Mouse (Mus musculus) ES-E14 (cell line): ENCODE results near the gene Icosl.

ENCODE experiments used
- CHD2 ChIP-seq: IDR thresholded peaks from 2 replicates; pipeline ENCODE4 v1.6.1; 2014; ENCODE audit warnings: mild to moderate bottlenecking, low read depth, low read length, inconsistent platforms
- HCFC1 ChIP-seq: IDR thresholded peaks from 2 replicates; pipeline ENCODE4 v1.6.1; 2012; ENCODE audit warnings: low read length, inconsistent platforms, borderline replicate concordance; ENCODE audit not compliant: insufficient read depth
- MAFK ChIP-seq: IDR thresholded peaks from 2 replicates; pipeline ENCODE4 v1.6.1; 2014; ENCODE audit warnings: mild to moderate bottlenecking, low read depth, low read length, inconsistent platforms; ENCODE audit not compliant: insufficient read depth
- ZC3H11A ChIP-seq: IDR thresholded peaks from 2 replicates; pipeline ENCODE4 v1.6.1; 2012; ENCODE audit warnings: low read depth, mild to moderate bottlenecking, inconsistent platforms, low read length, borderline replicate concordance
- ZNF384 ChIP-seq: IDR thresholded peaks from 2 replicates; pipeline ENCODE4 v1.6.1; 2012; ENCODE audit warnings: low read depth, low read length, inconsistent platforms

GRCm38 (mm10) chr10:78092725-78093029 lies 23.6 kb downstream of the Icosl start:
- TF ChIP-seq CHD2: no peak
- no peak for TF ChIP-seq HCFC1
- TF ChIP-seq ZC3H11A: no peak
- no peak for TF ChIP-seq MAFK
- no peak for TF ChIP-seq ZNF384
